Mouse (Mus musculus) liver, adult 2 months (tissue): Measurements from ENCODE around the gene Kdm2b. TPM values are rescaled to one million over a fixed set of nuclear protein-coding genes. Genes with fewer than 3 reads are reported as not detected.
A peak's percentile ranks its signal among the peaks of the same experiment; 100 is the strongest.

Experiments
- DNase-seq: peaks from one replicate; pipeline ENCODE4 v3.0.0-alpha.2; 2011; ENCODE audit warnings: low read depth, low spot score; ENCODE audit errors: extremely low read depth
- H3K27ac ChIP-seq: fragments of 200-500 bp; replicated peaks from 2 replicates; pipeline ENCODE4 v1.5.1; 2012; ENCODE audit warnings: low read depth, mild to moderate bottlenecking, control low read depth, inconsistent platforms, low read length; ENCODE audit not compliant: insufficient read depth
- H3K27me3 ChIP-seq: fragments of 200-500 bp; 2 replicates; pipeline ENCODE4 v1.6.1; 2012; ENCODE audit warnings: mild to moderate bottlenecking, moderate library complexity, low read length, inconsistent platforms; ENCODE audit not compliant: control insufficient read depth, insufficient read depth
- H3K36me3 ChIP-seq: fragments of 200-500 bp; 2 replicates; pipeline ENCODE4 v1.6.1; 2012; ENCODE audit warnings: low read length, inconsistent platforms; ENCODE audit not compliant: control insufficient read depth, insufficient read depth
- H3K4me1 ChIP-seq: fragments of 200-500 bp; 2 replicates; pipeline ENCODE4 v1.6.1; 2011; ENCODE audit warnings: low read length; ENCODE audit not compliant: control insufficient read depth, insufficient read depth
- H3K4me3 ChIP-seq: fragments of 200-500 bp; 2 replicates; pipeline ENCODE4 v1.5.1; 2011; ENCODE audit warnings: low read depth, mild to moderate bottlenecking, control low read depth, low read length, moderate library complexity; ENCODE audit not compliant: insufficient read depth
- H3K79me2 ChIP-seq: fragments of 200-500 bp; 2 replicates; pipeline ENCODE4 v1.6.1; 2012; ENCODE audit warnings: inconsistent platforms, mild to moderate bottlenecking, low read length, moderate library complexity; ENCODE audit not compliant: control insufficient read depth, insufficient read depth
- H3K9ac ChIP-seq: fragments of 200-500 bp; 2 replicates; pipeline ENCODE4 v1.6.1; 2012; ENCODE audit warnings: low read depth, mild to moderate bottlenecking, control low read depth, inconsistent platforms, low read length
- CTCF ChIP-seq: fragments of 200-500 bp; IDR thresholded peaks from 2 replicates; pipeline ENCODE4 v1.5.1; 2011; ENCODE audit warnings: low read depth, low read length, control low read depth
- POLR2A ChIP-seq: fragments of 200-500 bp; IDR thresholded peaks from 2 replicates; pipeline ENCODE4 v1.6.1; 2011; ENCODE audit warnings: low read length, control low read depth; ENCODE audit not compliant: insufficient read depth; ENCODE audit errors: extremely low read depth
- WGBS: fragments of 180-500 bp; shearing (Covaris S2); methylation state at CpG from one replicate; pipeline ENCODE4 v1.1.7; 2018; 5-methylcytosine and 5-hydroxymethylcytosine counted together
- polyA plus RNA-seq: library from polyadenylated mRNA; depleted of rRNA; stranded (reverse); fragments of >200 nt; gene quantifications from 2 replicates; pipeline ENCODE4 v1.2.3, GENCODE M21; 2012
- total RNA-seq: library from RNA; depleted of rRNA; stranded (reverse); fragments of >200 nt; gene quantifications from 2 replicates; pipeline ENCODE4 v1.2.3, GENCODE M21; 2014

The Kdm2b gene
- total and polyA plus RNA-seq, 2 experiments: 3.0 to 7.1 TPM

DNA sequence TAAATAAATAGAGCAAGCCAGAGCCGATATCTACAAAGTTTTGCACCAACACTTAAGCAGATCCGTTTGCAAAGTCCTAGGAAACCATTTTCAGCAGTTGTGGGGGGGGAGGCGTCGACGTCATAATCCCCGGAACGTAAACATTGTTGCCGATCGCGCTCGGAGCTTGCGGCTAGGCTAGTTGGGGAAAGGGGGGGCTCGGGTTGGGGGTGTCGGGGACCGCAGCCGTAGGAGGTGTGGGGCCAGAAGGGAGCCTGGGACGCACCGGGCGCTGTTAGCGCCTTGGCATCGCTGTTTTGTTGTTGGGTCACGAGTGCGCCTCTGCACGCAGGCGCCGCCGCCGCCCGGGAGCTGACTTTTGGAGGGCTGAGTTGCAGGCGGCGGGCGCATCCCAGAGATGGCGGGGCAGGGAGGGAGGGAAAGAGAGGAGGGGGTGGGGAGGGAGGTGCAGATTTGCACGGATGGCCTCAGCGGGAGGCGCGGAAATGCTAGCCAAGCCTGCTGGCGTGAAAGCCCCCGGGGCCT lies 560 bp downstream of the Kdm2b start:
- peak; percentile 58; the same call in 1 of the 2 replicates for TF ChIP-seq POLR2A
- TF ChIP-seq CTCF: no peak
- H3K27me3 ChIP-seq: no peaks in the 10 kb centered on the region
- peak overlapping the region; percentile 25; the same call in 1 of the 2 replicates for H3K27ac ChIP-seq
- no peaks in the 10 kb centered on the region for H3K79me2 ChIP-seq
- peak overlapping the region; percentile 91 for H3K9ac ChIP-seq
- under 1% methylated on average over 37 of the region's 39 CpGs for WGBS
- peak overlapping the region; percentile 94 for H3K4me3 ChIP-seq
- DNase-seq: peak; percentile 46
- H3K36me3 ChIP-seq: no peaks in the 10 kb centered on the region
- H3K4me1 ChIP-seq: no peaks in the 10 kb centered on the region

DNA sequence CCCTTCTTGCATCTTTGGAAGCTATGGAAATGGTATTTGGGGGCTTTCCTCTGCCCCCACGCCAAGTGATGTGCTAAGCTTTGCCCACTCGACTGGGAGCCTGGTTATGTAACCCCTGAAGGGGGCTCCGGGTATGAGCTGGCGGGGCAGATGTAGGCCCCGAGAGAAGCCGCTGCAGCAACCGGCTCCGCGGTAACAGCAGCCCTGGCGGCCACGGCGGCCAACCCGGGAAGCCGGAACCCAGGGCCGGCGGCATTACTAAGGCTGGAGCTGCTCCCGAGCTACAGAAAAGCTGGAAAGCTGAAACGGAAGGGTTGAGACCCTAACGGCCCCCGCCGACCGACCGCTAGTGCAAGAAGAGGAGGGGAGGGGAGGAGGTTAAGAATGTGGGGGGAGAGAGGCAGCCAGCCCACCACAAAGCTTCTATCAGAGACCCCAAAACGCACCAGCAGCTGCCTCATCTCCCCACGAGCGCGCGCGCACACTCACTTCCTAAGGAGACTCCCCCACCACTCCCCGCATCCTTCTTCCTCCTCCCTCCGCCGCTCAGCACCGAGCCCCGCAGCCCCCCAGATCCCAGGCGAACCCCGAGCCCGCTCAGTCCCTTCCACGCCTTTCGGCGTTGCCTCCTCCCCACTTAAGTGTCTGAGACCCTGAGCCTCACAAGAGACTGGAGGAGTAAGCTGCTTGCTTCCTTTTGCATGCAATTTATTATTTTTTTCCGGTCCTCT lies 1.4 kb downstream of the Kdm2b start:
- H3K36me3 ChIP-seq: no peaks in the 10 kb centered on the region
- no peak overlapping the region for H3K27ac ChIP-seq
- H3K9ac ChIP-seq: peak overlapping the region; percentile 79
- TF ChIP-seq POLR2A (no peak), CTCF (no peak)
- H3K27me3 ChIP-seq: no peaks in the 10 kb centered on the region
- DNase-seq: no peak
- no peaks in the 10 kb centered on the region for H3K79me2 ChIP-seq
- 1% methylated on average over 41 of the region's 41 CpGs for WGBS
- peak overlapping the region; percentile 94 for H3K4me3 ChIP-seq
- H3K4me1 ChIP-seq: no peaks in the 10 kb centered on the region

DNA sequence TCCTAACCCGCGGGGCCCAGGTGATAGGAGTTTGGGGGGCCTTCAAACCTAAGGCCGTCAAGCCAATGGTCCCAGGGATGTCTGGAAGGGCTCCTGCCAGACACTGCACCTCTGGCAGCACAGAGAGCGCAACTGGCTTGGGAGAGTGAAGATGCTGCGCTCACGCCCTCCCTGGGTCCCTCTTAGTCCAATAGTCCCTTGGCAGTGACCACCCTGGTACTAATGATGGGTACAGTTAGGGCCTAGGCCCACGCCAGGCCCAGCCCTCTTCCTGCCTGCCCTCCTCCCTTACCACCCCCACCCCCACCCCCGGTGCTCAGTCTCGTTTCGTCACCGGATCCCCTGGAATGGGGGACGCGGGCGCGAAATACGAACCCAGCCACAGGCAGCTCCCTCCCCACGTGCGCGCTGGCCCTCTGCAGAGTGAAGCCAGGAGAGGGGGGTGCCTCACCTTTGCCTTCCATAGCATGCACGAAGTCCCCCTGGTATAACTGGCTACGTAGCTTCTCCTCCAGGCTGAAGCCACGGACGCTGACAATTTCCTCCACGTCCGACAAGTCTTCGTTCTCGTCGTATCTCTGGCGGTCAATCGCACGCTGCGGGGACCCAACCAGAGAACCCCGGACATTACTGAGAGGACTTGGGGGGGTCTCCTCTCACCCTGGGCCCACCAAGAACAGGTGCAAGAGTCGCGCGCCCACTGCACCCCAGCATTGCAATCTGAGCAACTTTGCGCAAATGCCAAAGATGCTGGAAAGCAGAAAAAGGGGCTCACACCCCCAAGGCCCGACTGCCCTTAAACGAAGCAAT lies 2.2 kb downstream of the Kdm2b start:
- no peak for DNase-seq

DNA sequence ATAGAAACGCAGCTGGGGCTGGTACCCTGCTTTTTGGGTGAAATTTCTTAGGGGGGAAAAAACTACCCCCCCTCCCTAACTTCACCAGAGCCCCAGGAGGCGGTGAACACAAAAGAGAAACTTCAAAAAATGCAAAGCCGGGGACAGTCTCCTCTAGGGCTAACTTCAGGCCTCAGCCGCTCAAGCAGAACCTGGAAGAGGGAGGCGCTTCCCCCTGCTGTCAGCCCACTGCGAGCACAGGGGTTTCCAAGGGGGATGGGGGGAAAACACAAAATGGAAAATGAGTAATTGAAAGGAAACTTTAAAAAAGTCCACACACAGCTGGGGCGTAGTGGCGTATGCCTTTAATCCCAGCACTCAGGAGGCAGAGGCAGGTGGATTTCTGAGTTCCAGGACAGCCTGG lies 3.5 kb downstream of the Kdm2b start:
- Histone ChIP-seq H3K27me3 (no peaks in the 10 kb centered on the region), H3K36me3 (no peaks in the 10 kb centered on the region), H3K9ac (no peak overlapping the region), H3K4me3 (no peak overlapping the region), H3K79me2 (no peaks in the 10 kb centered on the region), H3K27ac (no peak overlapping the region), H3K4me1 (no peaks in the 10 kb centered on the region)
- WGBS: 94% methylated on average over 8 of the region's 8 CpGs
- no peak for DNase-seq
- TF ChIP-seq POLR2A (no peak), CTCF (no peak)

More for the DNA sequence above, 2.2 kb downstream of the Kdm2b start:
- no peaks in the 10 kb centered on the region for H3K79me2 ChIP-seq
- H3K4me3 ChIP-seq: peak overlapping the region; percentile 94
- peak overlapping the region; percentile 79 for H3K9ac ChIP-seq
- no peaks in the 10 kb centered on the region for H3K27me3 ChIP-seq
- H3K4me1 ChIP-seq: no peaks in the 10 kb centered on the region
- WGBS: 51% methylated on average over 39 of the region's 39 CpGs
- no peak for TF ChIP-seq CTCF
- TF ChIP-seq POLR2A: no peak
- no peaks in the 10 kb centered on the region for H3K36me3 ChIP-seq
- no peak overlapping the region for H3K27ac ChIP-seq

DNA sequence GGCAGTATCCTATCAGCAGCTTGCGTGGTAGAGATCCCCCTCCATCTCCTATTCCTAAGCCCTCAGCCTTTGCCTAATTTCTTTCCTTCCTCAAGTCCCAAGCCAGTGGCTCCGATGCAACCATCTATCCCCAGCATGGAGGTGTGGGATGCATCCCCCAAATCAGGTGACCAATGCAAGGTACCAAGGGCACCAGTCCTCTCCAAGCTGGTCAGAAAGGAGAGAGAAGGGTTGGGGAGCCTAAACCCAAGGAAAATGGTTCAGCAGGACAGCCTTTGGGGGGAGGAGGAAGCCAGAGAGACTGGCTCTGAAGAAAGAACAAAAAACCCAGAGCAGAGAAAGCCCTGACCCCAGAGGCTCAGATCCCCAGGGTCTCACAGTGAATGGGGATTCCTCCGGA lies 4.3 kb downstream of the Kdm2b start:
- no peak for DNase-seq
- no peaks in the 10 kb centered on the region for H3K79me2 ChIP-seq
- H3K27ac ChIP-seq: no peak overlapping the region
- TF ChIP-seq CTCF (no peak), POLR2A (no peak)
- no peaks in the 10 kb centered on the region for H3K4me1 ChIP-seq
- no peak overlapping the region for H3K9ac ChIP-seq
- WGBS: 99% methylated on average over 3 of the region's 3 CpGs
- no peaks in the 10 kb centered on the region for H3K27me3 ChIP-seq
- no peak overlapping the region for H3K4me3 ChIP-seq
- no peaks in the 10 kb centered on the region for H3K36me3 ChIP-seq
